Mouse (Mus musculus): ENCODE results near the gene Dnajb6. TPM values are rescaled to one million over a fixed set of nuclear protein-coding genes. Genes with fewer than 3 reads are reported as not detected.
A peak's percentile ranks its signal among the peaks of the same experiment; 100 is the strongest.
"Not testable (repeated sequence)": the region's sequence is repeated elsewhere in the genome, so short reads cannot be mapped to it uniquely, and the experiment has no call there.

Gene Dnajb6
- total RNA-seq, 1 experiment from 2014 or later: 148 TPM

DNA sequence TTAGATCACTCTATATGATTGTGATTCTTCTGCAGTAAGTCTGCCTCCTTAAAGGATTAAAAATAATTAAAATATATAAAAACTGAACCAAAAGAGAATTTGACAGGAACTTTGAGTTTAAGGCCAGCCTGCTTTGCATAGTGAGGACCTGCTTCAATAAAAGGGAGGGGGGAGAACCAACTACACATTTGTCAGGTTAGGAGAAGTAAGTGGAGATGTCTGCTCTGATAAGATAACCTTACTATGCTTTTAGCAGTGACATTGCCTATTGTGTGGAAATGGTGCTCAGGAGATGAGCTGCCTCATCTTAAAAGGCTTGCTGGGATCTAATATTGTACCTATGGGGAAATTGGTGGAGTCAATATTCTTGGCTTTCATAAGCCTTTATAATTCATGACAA lies 17.4 kb downstream of the Dnajb6 start:
- ATAC-seq (replicated peaks; ENCODE audit: low read depth, poor library complexity, severe bottlenecking): no peak

DNA sequence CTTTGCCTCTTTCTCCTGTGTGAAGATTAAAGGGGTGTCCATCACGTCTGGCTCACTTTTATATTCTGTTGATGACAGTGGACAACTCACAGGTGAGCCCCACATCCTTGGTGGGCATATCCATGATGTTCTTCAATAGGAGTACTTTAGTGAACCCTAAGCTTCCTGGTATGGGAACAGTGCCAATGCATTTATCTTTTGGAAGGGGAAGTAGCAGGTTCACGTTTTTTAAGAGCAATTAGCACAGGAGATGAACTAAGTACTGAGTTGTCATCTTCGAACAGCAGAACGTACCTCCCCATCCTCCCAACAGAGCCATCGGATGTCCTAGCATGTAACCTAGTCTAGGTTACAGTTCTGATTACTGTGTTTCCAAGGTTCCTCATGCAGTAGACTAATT lies 23.8 kb downstream of the Dnajb6 start:
- no peak for ATAC-seq (replicated peaks; ENCODE audit: low read depth, poor library complexity, severe bottlenecking)

DNA sequence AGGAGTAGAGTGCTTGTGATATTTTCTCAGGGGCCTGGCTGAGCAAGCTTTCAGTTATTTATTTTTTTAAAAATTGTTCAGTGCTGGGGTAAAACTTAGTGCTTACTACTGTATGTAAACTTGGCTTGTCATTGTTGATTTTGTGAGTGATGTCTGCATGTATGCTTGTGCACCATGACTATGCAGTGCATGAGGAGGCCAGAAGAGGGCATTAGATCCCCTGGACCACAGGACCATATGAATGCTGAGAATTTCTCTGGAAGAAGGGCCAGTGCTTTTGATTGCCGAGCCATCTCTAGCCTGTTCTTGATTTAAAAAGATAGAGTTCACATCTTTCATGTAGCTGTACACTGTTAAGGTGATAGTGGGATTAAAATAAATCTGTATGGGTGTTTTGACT lies 35.4 kb downstream of the Dnajb6 start:
- ATAC-seq (replicated peaks; ENCODE audit: low read depth, poor library complexity, severe bottlenecking): 0 out of 2 replicates have a peak, but pooled peaks have one; percentile 42

DNA sequence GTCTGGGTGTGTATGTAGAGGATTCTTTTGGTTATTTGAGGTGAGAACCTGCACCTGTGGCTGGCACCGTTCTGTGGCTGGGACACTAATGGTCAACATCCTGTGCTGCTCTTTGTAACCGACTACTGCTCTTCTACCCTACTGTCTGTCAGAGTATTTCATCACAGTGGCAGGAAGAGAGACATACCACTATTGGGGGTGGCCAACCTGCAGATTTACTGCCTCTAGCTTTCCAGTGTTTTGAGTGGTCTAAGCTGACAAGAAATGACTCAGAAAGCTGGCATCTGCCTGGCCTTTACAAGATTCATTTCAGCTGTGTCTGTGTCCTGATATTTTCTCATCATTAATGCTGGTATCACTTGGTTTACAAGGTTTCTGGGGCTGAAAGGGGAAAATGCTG lies 36.5 kb downstream of the Dnajb6 start:
- peak; percentile 72 for ATAC-seq (replicated peaks; ENCODE audit: low read depth, poor library complexity, severe bottlenecking)

DNA sequence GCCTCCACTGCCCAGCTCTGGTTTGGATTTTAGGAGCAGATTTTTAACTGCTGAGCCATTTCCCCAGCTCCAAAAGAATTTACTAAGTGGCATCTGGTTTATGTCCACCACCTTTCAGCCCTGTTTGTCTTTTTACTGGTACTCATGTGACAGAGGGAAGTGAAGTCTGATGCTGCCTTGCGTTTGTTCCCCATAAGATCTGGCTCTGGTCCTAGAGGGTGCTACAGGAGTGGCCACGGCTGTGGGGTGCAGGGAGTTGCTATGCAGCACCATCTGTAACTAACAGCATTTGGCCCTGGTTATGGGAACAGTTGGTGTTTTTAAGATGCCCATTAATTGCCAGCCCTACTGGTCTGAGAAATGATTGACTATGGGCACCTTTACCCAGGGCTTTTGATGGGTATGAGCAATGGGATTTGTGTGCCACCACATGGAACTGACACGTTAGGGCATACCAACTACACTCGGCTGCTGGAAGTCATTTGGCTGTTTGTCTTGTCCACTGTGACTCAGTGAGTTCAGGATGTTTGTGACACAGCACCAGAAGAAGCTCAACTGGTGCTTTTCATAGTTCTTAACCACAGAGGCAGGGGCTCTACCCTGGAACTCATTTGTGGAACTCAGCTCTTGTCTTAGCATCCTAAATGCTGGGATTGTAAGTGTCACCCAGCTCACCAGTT lies 37.3 kb downstream of the Dnajb6 start:
- ATAC-seq (replicated peaks; ENCODE audit: low read depth, poor library complexity, severe bottlenecking): peak; percentile 55

DNA sequence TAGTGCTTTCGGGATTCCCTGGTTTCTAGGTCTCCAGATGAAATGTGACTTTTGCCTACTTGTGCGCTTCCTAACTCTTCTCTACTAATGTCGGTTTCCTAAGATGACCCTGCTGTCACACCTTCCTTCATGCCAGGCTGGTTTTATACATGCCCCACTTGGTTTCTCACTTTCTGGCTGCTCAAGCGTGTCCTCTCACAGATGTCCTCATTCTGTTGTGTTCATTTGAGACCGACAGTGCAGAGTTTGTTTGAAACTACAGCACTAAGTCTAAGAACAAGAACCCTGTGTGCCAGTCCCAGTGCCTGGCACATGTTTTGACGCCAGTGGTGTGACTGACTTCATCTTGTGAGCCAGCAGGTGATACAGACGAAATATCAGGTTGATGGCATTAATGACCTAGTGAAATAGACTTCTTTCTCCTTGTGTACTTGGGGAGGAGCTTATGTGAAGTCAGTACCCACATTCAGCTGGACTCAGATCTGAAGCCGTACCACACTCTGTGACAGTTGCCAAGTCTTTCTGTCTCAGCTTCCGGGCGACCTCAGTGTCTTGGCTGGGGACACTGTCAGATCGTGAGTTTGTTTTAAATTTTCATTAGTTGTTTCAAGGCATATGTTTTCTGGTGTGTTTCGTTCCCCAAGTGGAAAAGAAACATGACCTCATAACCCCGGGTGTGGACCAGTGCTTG lies 38.1 kb downstream of the Dnajb6 start:
- no peak for ATAC-seq (replicated peaks; ENCODE audit: low read depth, poor library complexity, severe bottlenecking)

DNA sequence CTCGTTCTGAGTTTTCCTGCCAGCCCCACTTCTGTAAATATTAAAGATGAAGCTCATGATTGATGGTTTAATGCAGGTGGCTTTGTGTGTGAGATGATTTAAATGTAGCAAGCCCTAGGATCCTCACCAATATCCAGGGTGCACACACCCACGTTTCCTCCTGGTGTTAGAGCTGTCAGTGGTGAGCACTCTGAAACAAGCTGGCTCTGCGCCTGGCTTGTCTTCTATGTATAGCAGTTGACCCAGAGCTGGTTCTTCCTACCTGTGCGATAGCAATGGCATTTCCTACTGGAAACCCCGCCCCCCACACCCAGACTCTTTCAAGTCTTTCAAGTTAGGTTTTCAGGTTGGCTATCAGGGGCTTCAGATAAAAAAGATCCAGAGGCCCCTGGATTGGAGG lies 39.9 kb downstream of the Dnajb6 start:
- no peak for ATAC-seq (replicated peaks; ENCODE audit: low read depth, poor library complexity, severe bottlenecking)

DNA sequence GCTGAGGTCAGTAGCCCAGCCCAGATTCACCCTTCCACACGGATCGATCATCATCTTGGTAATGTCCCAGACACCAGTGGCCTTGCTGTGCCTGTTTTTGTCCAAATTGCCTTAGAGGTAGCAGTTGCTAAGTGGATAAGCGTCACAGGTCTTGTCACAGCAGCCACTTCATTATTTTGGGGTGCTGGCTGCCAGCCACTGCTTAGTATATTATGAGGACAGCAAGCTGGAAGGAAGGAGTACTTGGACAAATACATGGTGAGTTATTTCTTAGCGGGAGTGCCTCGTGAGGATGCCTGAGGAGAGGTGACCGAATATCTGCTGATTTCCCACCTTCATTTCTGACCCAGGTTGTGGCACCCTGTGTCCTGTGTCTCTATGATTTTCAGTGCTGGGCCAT lies 42.5 kb downstream of the Dnajb6 start:
- no peak for ATAC-seq (replicated peaks; ENCODE audit: low read depth, poor library complexity, severe bottlenecking)

DNA sequence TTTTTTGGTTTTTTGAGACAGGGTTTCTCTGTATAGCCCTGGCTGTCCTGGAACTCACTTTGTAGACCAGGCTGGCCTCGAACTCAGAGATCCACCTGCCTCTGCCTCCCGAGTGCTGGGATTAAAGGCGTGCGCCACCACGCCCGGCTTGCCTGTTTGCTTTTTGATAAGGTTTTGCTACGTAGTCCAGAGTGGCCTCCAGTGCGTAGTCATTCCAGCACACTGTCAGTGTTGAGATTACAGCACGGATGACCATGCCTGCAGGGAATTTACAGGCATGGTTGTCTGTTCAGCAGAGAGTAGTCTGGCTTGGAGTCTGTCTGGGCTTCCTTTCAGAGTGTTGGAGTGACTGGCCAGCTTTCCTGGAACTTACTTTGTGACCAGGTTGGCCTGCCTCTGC lies 44.2 kb downstream of the Dnajb6 start:
- not testable (repeated sequence) for ATAC-seq (replicated peaks; ENCODE audit: low read depth, poor library complexity, severe bottlenecking)

DNA sequence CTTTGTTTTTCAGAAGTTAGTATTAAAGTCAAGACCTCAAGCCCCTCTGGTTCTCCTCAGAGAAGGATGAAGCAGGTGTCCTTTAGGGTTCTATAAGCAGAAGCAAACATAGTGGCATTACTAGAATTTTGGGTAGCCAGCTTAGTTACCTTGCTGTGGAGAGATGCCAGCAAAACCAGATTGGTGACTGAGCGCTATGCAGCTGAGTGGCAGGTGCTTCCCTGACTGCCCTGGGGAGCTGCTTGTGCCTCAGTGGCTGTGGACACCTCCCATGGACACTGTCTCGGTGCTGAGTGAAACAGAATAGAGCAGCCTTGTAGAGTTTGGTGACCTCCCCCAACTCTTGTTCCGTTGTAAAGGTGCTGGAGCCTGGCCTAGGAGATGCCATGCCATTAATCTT lies 46.8 kb downstream of the Dnajb6 start:
- ATAC-seq (replicated peaks; ENCODE audit: low read depth, poor library complexity, severe bottlenecking): no peak

DNA sequence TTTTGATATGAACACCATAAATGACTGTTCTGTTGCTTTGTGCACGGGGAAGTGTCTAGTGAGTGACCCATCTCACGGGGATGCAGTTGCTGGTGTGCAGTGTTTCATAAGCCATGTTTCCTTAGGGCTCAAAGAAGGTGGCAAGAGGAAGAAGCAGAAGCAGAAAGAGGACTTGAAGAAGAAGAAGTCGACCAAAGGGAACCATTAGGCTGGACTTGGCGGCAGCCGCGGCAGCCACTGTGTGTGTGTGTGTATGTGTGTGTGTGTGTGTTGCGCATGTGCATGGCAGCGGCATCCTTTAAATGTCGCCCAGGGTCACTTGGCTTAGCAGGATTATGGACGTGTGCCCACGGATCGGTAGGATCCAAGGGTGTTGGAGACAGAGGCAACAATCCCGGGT lies 49.4 kb downstream of the Dnajb6 start:
- ATAC-seq (replicated peaks; ENCODE audit: low read depth, poor library complexity, severe bottlenecking): not testable (repeated sequence)

DNA sequence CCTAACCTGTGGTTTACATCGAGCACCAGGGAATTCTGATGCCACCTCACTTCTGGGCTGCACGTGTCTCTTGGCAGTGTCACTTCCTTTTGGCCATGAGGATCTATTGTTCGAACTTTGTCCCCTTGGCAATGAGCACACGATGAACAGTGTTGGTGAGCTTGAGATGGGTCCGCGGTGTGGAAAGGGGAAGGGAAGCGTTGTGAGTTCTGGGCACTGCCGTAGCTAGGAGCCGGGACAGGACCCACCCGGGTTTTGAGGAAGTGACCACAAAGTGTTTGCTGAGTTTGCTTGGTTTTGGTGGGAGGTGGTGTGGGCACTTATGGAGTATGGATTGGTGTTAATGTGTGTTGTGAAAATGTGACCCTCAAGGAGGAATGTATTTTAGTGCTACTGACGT lies 50.5 kb downstream of the Dnajb6 start:
- peak; percentile 88 for ATAC-seq (replicated peaks; ENCODE audit: low read depth, poor library complexity, severe bottlenecking)

DNA sequence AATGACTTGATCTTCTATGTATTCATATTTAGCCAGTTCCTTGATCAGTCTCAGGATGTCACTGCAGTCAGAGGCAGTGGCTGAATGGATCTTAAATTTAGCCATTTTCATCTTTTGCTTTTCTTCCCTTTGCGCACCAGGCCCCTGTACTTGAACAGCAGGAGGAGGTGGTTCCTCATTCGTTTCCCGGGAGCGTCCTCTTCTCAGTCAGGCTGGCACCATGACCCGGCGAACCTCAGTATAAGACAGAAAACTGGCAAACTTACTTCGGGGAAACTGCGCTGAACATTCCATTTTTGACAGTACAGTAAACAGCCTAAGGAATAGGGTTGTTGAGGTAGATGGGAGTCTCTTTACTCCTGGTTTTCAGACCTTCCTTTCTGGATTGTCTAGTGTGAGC lies 59.4 kb downstream of the Dnajb6 start:
- ATAC-seq (replicated peaks; ENCODE audit: low read depth, poor library complexity, severe bottlenecking): peak; percentile 99

DNA sequence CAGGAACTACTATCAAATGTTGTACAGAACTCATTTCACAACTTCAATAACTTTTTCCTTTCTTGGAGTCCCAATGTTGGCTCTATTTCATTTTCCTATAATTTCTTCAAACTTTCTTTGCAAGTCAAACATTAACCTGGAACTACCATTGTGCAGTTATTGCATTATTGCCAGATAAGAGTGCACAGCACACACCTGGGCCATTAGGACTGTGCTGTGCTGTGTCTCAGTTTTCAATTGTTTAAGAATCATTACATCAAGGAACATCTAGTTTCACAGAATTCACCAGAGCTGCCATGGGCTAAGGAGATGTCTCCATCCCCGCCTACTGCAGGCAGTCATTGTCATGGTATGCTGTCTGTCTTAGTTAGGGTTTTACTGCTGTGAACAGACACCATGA lies 73.5 kb downstream of the Dnajb6 start:
- no peak for ATAC-seq (replicated peaks; ENCODE audit: low read depth, poor library complexity, severe bottlenecking)

DNA sequence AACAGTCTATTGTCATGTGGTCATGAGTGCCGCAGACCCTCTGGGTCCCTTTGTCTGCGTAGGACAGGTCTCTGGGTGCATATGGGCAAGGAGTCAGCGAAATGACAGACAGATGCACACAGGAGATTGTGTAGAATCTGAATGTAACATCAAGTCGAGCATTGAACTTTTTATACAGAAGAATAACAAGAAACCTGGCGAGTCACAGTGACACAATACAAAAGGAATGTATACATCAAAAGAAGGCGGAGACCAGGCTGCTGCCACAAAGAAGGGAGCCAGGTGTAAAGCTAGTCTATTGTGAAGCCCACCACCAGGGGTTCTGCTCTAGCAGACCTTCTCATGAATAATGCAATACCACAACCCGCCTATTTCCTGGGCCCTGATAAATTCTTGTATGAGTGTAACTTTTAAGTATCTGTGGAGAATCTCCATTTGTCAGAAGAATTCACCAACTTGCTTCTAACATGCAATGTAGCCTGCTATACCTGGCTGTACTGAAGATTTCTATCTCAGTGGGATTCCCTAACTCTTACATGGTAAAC lies 76.0 kb downstream of the Dnajb6 start:
- not testable (repeated sequence) for ATAC-seq (replicated peaks; ENCODE audit: low read depth, poor library complexity, severe bottlenecking)

DNA sequence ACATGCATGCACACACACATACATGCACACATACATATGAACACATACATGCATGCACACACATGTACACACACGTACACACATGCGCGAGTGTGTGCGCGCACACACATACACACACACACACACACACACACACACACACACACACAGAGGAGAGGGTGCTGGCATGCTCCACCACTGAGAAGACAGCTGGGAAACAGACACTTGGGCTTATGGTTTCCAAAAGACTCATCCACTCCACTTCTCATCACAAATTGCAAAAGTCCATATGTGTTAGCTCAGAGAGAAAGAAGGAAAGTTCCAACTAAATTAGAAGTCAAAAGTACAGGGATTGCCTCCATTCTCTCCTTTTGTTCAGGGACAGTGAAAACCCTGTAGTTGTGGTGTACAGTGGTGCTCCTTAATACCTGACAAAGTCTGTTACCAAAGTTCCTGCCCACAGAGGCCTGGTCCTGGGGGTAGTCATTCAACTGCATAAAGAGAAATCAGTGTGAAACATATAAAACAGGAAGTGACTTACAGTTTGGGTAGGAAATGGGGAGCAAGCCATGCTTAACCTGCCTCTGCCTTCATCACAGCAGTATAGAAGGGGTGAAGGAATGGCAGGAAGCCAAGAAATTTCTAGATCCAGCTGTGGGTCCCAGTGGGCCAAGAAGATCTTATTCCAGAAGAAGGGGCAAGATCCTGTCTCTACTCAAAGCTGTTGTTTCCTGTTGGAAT lies 81.2 kb downstream of the Dnajb6 start:
- ATAC-seq (replicated peaks; ENCODE audit: low read depth, poor library complexity, severe bottlenecking): peak; percentile 63

DNA sequence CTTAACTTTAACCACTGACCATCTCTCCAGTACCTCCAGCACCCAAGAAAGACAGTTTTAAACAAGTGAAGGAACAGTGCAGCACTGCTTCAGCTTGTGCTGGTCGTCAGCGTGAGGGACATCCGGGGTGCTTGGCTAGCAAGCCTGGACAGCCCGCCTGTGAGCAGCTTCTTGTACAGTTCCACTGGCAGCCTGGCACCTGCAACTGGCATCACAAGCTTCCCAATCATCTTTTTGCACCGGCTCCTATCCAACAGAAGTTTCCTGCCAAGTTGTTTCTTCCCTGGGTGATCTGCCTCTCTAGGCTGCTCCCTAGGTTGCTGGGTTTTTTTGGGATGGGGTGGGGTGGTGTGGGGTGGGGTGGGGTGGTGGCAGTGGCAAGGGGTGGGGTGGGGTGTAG lies 81.9 kb downstream of the Dnajb6 start:
- ATAC-seq (replicated peaks; ENCODE audit: low read depth, poor library complexity, severe bottlenecking): no peak

DNA sequence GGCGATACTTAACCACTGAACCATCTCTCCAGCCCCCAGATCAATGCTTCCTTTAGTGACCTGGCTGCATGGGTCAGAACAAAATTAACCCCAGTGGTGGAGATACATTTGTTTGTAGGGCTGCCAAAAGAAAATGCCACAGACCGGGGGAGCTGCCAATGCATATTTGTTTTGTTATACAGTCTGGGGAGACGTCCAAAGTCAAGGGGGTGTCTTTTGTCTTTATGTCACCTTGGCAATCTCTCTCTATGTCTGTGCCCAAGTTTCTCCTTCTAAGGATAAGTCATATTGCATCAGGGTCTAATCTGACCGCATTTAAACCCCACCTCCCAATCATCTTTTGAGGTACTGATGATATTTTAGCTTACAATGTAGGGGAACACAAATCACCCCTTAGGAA lies 82.8 kb downstream of the Dnajb6 start:
- no peak for ATAC-seq (replicated peaks; ENCODE audit: low read depth, poor library complexity, severe bottlenecking)

DNA sequence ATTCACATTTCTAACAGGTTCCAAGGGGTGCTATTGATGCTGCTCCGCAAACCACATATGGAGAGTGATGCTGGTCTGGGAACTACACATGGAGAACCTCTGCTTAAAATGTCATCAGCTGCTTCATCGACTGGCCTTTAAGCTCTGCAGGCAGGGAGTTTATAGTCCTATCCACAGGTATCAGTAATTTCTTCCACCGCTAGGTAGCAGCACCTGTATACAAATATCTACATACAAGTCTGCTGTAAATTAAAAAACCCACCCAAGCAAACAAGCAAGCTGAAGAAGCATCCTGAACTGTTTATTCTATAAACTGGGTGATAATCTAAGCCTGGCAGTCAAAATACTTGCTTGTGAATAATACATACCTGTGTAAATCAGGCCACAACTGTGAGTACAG lies 89.3 kb downstream of the Dnajb6 start:
- peak; percentile 69 for ATAC-seq (replicated peaks; ENCODE audit: low read depth, poor library complexity, severe bottlenecking)

DNA sequence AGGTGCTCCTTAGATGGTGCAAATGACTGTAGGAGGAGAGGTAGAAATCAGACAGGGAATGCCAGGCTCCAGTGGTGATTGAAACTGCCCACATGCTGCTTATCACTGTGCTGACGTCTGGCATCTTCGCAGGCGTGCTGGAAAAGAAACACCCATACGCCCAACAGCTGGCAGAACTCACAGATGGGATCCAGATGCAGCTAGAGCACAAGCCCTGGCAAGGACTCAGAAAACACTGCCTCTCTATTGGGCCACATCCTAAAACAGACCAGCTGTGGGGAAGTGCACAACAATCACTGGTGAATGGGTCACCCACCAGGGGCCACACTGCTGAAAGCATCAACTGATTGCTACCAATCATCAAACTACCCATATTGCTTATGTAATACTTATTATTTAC lies 91.3 kb downstream of the Dnajb6 start:
- no peak for ATAC-seq (replicated peaks; ENCODE audit: low read depth, poor library complexity, severe bottlenecking)
